Mouse (Mus musculus): ENCODE results near the gene Creg2. TPM values are rescaled to one million over a fixed set of nuclear protein-coding genes. Genes with fewer than 3 reads are reported as not detected.
"Not testable (repeated sequence)": the region's sequence is repeated elsewhere in the genome, so short reads cannot be mapped to it uniquely, and the experiment has no call there.

The Creg2 gene
- total RNA-seq, 1 experiment from 2014 or later = 0.18 TPM

GRCm38 (mm10) chr1:39650435-39651240, 636 bp downstream of the Creg2 start:
- peak; percentile 75 for DNase-seq

- DNase-seq = no peak
Measured at GRCm38 (mm10) chr1:39649691-39650434, 1.4 kb downstream of the Creg2 start.

- DNase-seq = no peak
Measured at GRCm38 (mm10) chr1:39648584-39648983, 2.7 kb downstream of the Creg2 start.

- no peak for DNase-seq
Measured at GRCm38 (mm10) chr1:39645905-39646759, 5.1 kb downstream of the Creg2 start.

GRCm38 (mm10) chr1:39644333-39644732, 6.9 kb downstream of the Creg2 start:
- no peak for DNase-seq

- no peak for DNase-seq
Measured at GRCm38 (mm10) chr1:39641667-39642066, 9.6 kb downstream of the Creg2 start.

GRCm38 (mm10) chr1:39637139-39637538, 14.1 kb downstream of the Creg2 start:
- DNase-seq = no peak

- DNase-seq = no peak
Measured at GRCm38 (mm10) chr1:39636660-39637059, 14.6 kb downstream of the Creg2 start.

GRCm38 (mm10) chr1:39636196-39636595, 15.1 kb downstream of the Creg2 start:
- no peak for DNase-seq

- no peak for DNase-seq
Measured at GRCm38 (mm10) chr1:39628606-39629005, 22.7 kb downstream of the Creg2 start.

GRCm38 (mm10) chr1:39625491-39625890, 25.8 kb downstream of the Creg2 start:
- DNase-seq = no peak

GRCm38 (mm10) chr1:39623729-39624128, 27.5 kb downstream of the Creg2 start:
- no peak for DNase-seq

- no peak for DNase-seq
Measured at GRCm38 (mm10) chr1:39623106-39623505, 28.2 kb downstream of the Creg2 start.

GRCm38 (mm10) chr1:39618524-39618923, 32.8 kb downstream of the Creg2 start:
- peak; percentile 34 for DNase-seq

- no peak for DNase-seq
Measured at GRCm38 (mm10) chr1:39615526-39615925, 35.7 kb downstream of the Creg2 start.

- peak; percentile 64 for DNase-seq
Measured at GRCm38 (mm10) chr1:39614462-39615279, 36.6 kb downstream of the Creg2 start.

GRCm38 (mm10) chr1:39613061-39613460, 38.2 kb downstream of the Creg2 start:
- DNase-seq = no peak

GRCm38 (mm10) chr1:39612491-39612890, 38.8 kb downstream of the Creg2 start:
- no peak for DNase-seq

GRCm38 (mm10) chr1:39608534-39608933, 42.7 kb downstream of the Creg2 start:
- no peak for DNase-seq

- no peak for DNase-seq
Measured at GRCm38 (mm10) chr1:39602477-39602876, 48.8 kb downstream of the Creg2 start.

GRCm38 (mm10) chr1:39598726-39599125, 52.5 kb downstream of the Creg2 start:
- peak; percentile 60 for DNase-seq

GRCm38 (mm10) chr1:39597135-39597534, 54.1 kb downstream of the Creg2 start:
- not testable (repeated sequence) for DNase-seq
